Mouse (Mus musculus) liver, embryonic 16.5 days (tissue): Measurements from ENCODE around the gene Bace1. TPM values are rescaled to one million over a fixed set of nuclear protein-coding genes. Genes with fewer than 3 reads are reported as not detected.

ENCODE experiments used
- ATAC-seq: fragments of 200-750 bp; cut with Nextera tagmentation; 2 replicates; pipeline ENCODE4 v1.8.0; 2017; ENCODE audit warnings: low read depth, mild to moderate bottlenecking, moderate number of reproducible peaks, moderate library complexity
- H3K27ac ChIP-seq: fragments of 300-500 bp; sonication (generic); 2 replicates; pipeline ENCODE4 v1.5.1; 2014; ENCODE audit warnings: mild to moderate bottlenecking, low read length
- H3K27me3 ChIP-seq: fragments of 300-500 bp; sonication (generic); 2 replicates; pipeline ENCODE4 v1.6.1; 2014; ENCODE audit warnings: low read depth, low read length, mixed read lengths; ENCODE audit not compliant: control insufficient read depth, insufficient read depth
- H3K36me3 ChIP-seq: fragments of 300-500 bp; sonication (generic); 2 replicates; pipeline ENCODE4 v1.6.1; 2014; ENCODE audit warnings: mild to moderate bottlenecking; ENCODE audit not compliant: control insufficient read depth, insufficient read depth
- H3K4me1 ChIP-seq: fragments of 300-500 bp; sonication (generic); 2 replicates; pipeline ENCODE4 v1.6.1; 2014; ENCODE audit warnings: low read depth, low read length, mixed read lengths; ENCODE audit not compliant: control insufficient read depth
- H3K4me2 ChIP-seq: fragments of 300-500 bp; sonication (generic); 2 replicates; pipeline ENCODE4 v1.6.1; 2014; ENCODE audit warnings: low read depth, low read length, mixed read lengths
- H3K4me3 ChIP-seq: fragments of 300-500 bp; sonication (generic); 2 replicates; pipeline ENCODE4 v1.5.1; 2014; ENCODE audit warnings: low read depth, mild to moderate bottlenecking, low read length
- H3K9ac ChIP-seq: fragments of 300-500 bp; sonication (generic); 2 replicates; pipeline ENCODE4 v1.6.1; 2014; ENCODE audit warnings: low read depth, low read length
- H3K9me3 ChIP-seq: fragments of 300-500 bp; sonication (generic); replicated peaks from 2 replicates; pipeline ENCODE4 v1.6.1; 2016; ENCODE audit warnings: low read length; ENCODE audit not compliant: control insufficient read depth
- WGBS: fragments of 180-500 bp; shearing (Covaris S2); extraction: QIAGEN DNeasy Blood & Tissue Kit; methylation state at CpG from one replicate; pipeline ENCODE4 v1.1.7; 2014; ENCODE audit not compliant: insufficient replicate concordance; 5-methylcytosine and 5-hydroxymethylcytosine counted together
- polyA plus RNA-seq: library from polyadenylated mRNA; unstranded; fragments of >200 nt; fragmentation: Nextera tagmentation; extraction: Ambion mirVana; gene quantifications from 2 replicates; pipeline ENCODE4 v1.2.1, GENCODE M21; 2015

The Bace1 gene
- polyA plus RNA-seq, 1 experiment from 2014 or later = 9.3 TPM

DNA sequence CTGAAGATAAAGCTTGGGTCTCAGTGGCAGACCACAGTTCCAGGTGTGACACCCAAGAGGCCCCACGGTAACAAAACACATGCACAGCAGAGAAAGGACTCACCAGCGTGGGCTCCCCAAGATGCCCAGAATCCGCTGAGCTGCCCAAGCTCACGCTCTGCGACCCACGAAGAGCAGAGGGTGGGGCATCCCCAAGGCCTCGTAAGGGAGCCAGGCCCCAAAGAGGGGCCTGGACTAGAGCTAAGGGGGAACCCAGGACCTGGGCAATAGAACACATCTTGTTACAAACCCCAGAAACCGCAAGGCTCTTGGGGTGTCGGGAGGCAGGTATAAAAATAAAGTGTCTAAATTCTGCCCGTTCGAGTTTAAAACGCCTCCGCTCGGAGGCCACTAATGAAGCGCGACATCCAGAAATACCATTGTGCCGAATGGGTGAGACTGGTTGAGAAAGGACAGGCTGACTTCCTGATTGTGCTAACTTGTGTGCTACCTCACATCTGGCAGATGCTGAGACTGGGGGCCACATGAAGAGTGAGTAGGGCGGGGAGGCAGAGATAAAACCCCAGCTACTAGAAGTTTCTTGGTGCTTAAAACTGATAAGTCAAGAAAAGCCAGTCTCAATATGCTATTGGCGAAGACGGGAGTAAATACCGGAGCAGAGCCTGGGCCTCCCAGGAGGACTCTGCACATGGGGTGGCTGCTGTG is 35.2 kb upstream of the Bace1 start:
- H3K9ac ChIP-seq = peak overlapping the region; percentile 6; the same call in 1 of the 2 replicates

DNA sequence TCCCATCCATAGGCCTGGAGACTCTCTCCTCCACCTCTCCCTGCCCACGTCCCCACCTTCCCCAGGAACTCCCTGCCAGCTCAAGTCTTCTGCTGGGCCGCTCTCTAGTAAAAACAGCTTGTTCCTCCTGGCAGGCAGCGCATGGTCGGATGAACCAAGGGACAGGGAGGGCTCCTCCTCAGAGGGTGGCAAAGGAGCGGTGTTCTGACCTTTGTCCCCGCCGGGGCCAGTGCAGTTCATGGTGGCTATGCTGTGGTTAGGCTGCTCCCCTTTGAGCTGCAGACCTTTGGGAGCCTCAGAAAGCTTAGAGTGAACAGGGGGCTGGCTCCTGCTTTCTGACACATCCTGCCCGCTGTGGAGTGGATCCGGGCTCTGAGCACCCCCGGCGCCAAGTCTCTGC is 31.5 kb upstream of the Bace1 start:
- H3K27me3 ChIP-seq = no peaks in the 10 kb centered on the region
- no peak overlapping the region for H3K4me2 ChIP-seq
- 82% methylated on average over 11 of the region's 11 CpGs for WGBS
- H3K4me1 ChIP-seq = peaks cover 18% of the 10 kb centered on the region
- H3K4me3 ChIP-seq = no peak overlapping the region
- no peaks in the 10 kb centered on the region for H3K9me3 ChIP-seq
- H3K9ac ChIP-seq = no peak overlapping the region
- ATAC-seq = no peak
- H3K27ac ChIP-seq = no peak overlapping the region
- peaks cover 2% of the 10 kb centered on the region; the same call in 1 of the 2 replicates for H3K36me3 ChIP-seq

More for the DNA sequence above, 35.2 kb upstream of the Bace1 start:
- H3K36me3 ChIP-seq = peaks cover 2% of the 10 kb centered on the region; the same call in 1 of the 2 replicates
- ATAC-seq = peak; percentile 94
- H3K4me2 ChIP-seq = peak overlapping the region; percentile 49
- H3K27me3 ChIP-seq = no peaks in the 10 kb centered on the region
- 45% methylated on average over 21 of the region's 21 CpGs for WGBS
- peak overlapping the region; percentile 82 for H3K27ac ChIP-seq
- peak overlapping the region; percentile 13 for H3K4me3 ChIP-seq
- no peaks in the 10 kb centered on the region for H3K9me3 ChIP-seq
- H3K4me1 ChIP-seq = peaks cover 18% of the 10 kb centered on the region

DNA sequence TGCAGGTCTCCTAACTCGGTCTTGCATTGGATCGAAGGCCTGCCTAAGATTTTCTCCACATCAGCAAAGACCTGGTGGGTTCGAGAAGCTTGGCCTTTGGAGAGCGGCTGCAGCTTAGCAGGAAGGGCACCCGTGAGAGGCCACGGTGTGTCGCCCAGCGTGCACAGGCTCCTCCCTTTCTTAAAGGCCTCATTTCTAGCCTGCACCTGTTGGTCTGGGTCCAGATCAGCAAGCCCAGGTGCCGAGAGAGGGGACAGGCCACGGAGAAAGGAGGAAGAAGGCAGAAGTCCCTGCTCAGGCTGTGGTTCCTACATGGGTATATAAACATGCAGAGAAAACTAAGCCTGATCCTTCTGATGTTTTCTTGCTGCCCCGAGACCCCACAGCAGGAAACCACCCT is 31.0 kb upstream of the Bace1 start:
- H3K4me3 ChIP-seq = no peak overlapping the region
- no peaks in the 10 kb centered on the region for H3K9me3 ChIP-seq
- H3K27ac ChIP-seq = no peak overlapping the region
- ATAC-seq = no peak
- H3K27me3 ChIP-seq = no peaks in the 10 kb centered on the region
- 69% methylated on average over 11 of the region's 11 CpGs for WGBS
- peaks cover 2% of the 10 kb centered on the region; the same call in 1 of the 2 replicates for H3K36me3 ChIP-seq
- no peak overlapping the region for H3K9ac ChIP-seq
- H3K4me2 ChIP-seq = no peak overlapping the region
- peaks cover 17% of the 10 kb centered on the region for H3K4me1 ChIP-seq

DNA sequence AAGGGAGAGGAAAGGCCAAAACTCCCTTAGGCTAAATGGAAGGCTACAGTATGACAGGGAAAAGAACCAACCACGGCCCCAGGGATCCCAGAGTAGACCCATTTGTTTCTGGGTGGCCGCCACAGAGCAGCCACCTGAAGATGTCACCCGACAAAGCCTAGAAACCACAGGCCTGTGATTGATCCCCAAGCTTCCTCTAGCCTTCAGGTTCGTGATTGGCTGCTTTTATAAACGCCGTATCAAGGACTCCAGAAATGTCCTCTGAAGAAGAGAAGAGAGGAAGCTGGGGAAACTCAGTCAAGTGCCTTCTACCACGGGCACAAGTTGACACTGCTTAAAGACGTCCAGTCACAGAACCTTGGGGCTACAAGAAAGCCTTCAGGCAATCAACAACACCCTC is 30.6 kb upstream of the Bace1 start:
- no peak for ATAC-seq
- Histone ChIP-seq H3K9me3 (no peaks in the 10 kb centered on the region), H3K4me2 (no peak overlapping the region), H3K4me1 (peaks cover 13% of the 10 kb centered on the region), H3K27me3 (no peaks in the 10 kb centered on the region), H3K9ac (no peak overlapping the region), H3K27ac (no peak overlapping the region), H3K36me3 (peaks cover 2% of the 10 kb centered on the region; the same call in 1 of the 2 replicates), H3K4me3 (no peak overlapping the region)
- WGBS = 55% methylated on average over 8 of the region's 8 CpGs

DNA sequence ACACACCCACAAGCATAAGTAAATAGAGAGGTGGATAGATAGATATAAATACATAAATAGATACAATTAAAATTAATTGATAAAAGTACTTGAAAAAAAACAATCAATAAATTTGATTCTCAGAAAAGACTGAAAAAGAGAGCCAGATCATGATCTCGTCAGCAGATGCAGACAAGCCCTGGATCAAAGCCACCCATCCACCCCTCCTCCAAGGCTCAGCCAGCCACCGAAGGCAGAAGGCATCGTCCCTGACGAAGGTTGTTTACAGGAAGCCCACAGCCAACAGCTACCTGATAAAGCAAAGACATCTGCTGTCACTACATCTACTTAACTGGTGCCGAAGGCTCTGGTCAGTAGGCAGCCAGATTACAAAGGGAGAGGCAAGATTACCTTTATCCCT is 26.4 kb upstream of the Bace1 start:
- Histone ChIP-seq H3K4me2 (no peak overlapping the region), H3K9me3 (no peaks in the 10 kb centered on the region), H3K36me3 (no peaks in the 10 kb centered on the region), H3K27ac (no peak overlapping the region), H3K9ac (no peak overlapping the region), H3K27me3 (no peaks in the 10 kb centered on the region), H3K4me3 (no peak overlapping the region), H3K4me1 (no peaks in the 10 kb centered on the region)
- ATAC-seq = no peak
- 37% methylated on average over 5 of the region's 5 CpGs for WGBS

DNA sequence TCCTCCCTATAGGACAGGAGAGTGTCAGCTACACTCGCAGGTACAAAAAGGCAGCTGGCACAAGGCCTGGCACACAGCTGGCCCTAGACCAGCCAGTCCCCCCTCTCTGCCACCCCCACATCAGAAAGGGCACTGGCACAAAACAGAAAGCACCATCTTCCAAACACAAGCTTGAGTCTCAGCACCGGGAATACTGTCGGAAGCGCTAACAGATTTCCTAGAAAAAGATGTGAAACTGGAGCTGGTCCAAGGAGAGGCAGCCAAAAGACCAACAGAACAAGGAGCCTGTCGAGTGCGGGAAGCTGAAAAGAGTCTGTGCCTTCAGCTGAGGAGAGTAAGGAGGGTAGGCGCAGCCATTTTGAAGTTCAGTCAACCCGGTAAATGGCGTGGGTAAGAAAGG is 23.3 kb upstream of the Bace1 start:
- Histone ChIP-seq H3K27me3 (no peaks in the 10 kb centered on the region), H3K4me1 (no peaks in the 10 kb centered on the region; the same call in 1 of the 2 replicates), H3K9me3 (no peaks in the 10 kb centered on the region), H3K36me3 (no peaks in the 10 kb centered on the region), H3K4me2 (no peak overlapping the region), H3K4me3 (no peak overlapping the region), H3K27ac (no peak overlapping the region), H3K9ac (no peak overlapping the region)
- no peak for ATAC-seq
- WGBS = 74% methylated on average over 9 of the region's 9 CpGs

DNA sequence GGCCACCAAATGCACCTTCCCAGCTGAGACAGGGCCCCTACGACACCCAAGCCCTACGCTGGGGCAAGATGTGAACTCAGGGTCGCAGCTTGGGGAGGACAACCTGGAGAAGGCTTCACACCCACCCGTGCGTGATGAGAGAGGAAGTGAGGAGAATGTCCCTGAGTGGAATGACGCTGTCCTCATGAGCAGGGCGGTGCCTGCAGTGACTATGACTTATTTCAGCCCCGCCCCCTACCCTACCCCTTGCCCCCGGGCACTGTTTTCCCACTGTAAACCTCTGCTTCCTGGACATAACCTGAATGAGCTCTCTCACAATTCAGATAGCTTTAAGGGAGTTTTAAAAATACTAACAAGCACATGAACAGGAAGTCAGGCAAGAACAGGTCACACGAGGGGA is 22.9 kb upstream of the Bace1 start:
- Histone ChIP-seq H3K4me1 (no peaks in the 10 kb centered on the region; the same call in 1 of the 2 replicates), H3K4me2 (no peak overlapping the region), H3K27ac (no peak overlapping the region), H3K36me3 (no peaks in the 10 kb centered on the region), H3K27me3 (no peaks in the 10 kb centered on the region), H3K9me3 (no peaks in the 10 kb centered on the region), H3K9ac (no peak overlapping the region), H3K4me3 (no peak overlapping the region)
- ATAC-seq = no peak
- 66% methylated on average over 10 of the region's 10 CpGs for whole genome bisulfite sequencing

DNA sequence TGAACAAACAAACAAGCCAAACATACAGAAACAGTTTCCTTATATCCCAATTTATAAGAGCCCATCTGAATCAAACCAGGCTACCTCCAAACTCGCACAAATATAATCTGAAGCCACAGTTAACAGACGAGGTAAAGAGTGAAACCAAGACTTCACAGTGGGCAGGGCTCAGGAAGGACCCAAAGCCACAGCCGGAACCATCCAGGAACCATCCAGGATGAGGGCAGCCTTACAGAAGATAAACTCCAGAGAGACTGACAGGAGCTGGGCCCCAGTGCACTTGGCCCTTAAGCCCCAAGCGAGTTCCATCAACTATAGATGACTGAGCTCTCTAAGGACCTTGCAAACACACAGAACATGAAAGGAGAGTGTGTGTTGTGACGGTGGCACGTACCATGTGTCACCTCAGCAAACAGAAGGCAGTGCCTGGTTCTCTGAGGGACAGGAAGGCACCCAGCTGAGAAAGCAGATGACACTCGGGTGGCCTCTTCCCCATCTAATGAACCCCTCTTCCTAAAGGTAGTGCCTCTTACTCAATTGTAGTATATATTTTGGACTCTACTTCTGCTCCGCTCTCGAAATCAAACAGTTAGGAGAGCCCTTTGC is 19.9 kb upstream of the Bace1 start:
- Histone ChIP-seq H3K9me3 (no peaks in the 10 kb centered on the region), H3K27ac (no peak overlapping the region), H3K4me1 (no peaks in the 10 kb centered on the region; the same call in 1 of the 2 replicates), H3K27me3 (no peaks in the 10 kb centered on the region), H3K4me2 (no peak overlapping the region), H3K36me3 (no peaks in the 10 kb centered on the region), H3K4me3 (no peak overlapping the region), H3K9ac (no peak overlapping the region)
- no peak for ATAC-seq
- 36% methylated on average over 9 of the region's 9 CpGs for WGBS

DNA sequence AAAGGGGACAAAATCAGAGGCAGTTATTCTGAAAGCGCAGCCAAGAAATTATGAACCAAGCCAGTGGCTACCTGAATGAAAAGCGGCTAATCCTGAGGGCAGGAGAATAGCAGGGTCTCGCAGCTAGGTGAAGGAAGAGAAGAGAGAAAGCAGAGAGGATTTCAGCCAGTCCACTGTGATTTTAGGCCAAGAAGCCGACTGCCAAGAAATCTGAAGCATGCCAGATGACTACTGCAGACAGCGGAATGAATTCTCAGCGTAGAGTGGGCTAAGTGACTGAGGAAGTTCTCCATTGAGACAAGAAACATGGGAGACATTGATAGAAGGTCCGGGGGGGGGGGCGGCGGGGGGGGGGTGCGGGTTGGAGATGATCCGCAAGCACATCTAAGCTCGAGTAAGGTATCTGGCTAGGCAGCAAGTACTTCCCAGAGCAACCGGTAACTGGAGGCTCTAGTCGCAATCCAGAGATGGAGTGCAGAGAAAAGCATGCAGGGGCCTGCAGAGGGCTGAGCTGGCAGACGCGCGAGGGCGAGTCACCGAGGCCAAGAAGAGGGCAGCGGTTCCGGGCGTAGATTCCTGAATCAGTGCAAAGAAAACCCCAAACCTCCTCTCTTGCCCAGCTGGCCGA is 10.6 kb upstream of the Bace1 start:
- Histone ChIP-seq H3K4me3 (peak overlapping the region; percentile 84), H3K9ac (peak overlapping the region; percentile 70), H3K36me3 (no peaks in the 10 kb centered on the region), H3K27me3 (no peaks in the 10 kb centered on the region), H3K27ac (no peak overlapping the region), H3K9me3 (no peaks in the 10 kb centered on the region), H3K4me2 (peak overlapping the region; percentile 89), H3K4me1 (peaks cover 9% of the 10 kb centered on the region)
- 10% methylated on average over 23 of the region's 23 CpGs for WGBS
- ATAC-seq = 0 out of 2 replicates have a peak, but pooled peaks have one; percentile 4
